ENCODE assay signal across 10 mouse cellular contexts in genomic region chr6:88416130-88416758, GRCm38 (mm10). TPM values are rescaled to one million over a fixed set of nuclear protein-coding genes. Genes with fewer than 3 reads are reported as not detected.
DNase-seq lines count a peak whose midpoint lies in the region; ATAC-seq and TF ChIP-seq lines count a peak whose summit lies in the region.
"Had no signal": no experiment of that assay in that cellular context is flagged by ENCODE, and none has a peak within 500 bp of the region (broad histone marks: within the 10 kb centered on the region; RNA-seq: fewer than 3 reads in every experiment).

No protein-coding gene starts in this region.

- peak; percentile 60 for DNase-seq in lung, postnatal 0 days (ENCODE audit: low spot score)
- DNase-seq in lung, postnatal 14 days = no peak
- DNase-seq in embryonic facial prominence, embryonic 11.5 days (ENCODE audit: low spot score) = peak; percentile 75
- DNase-seq in kidney, adult 11 months = peak; percentile 67
- DNase-seq in heart, postnatal 10 days = no peak
- DNase-seq in layer of hippocampus, adult 18-20 months (ENCODE audit: low spot score in 2 of 2) = no peak
- no peak for DNase-seq in T-cell, adult 2 months (ENCODE audit: low spot score)
- DNase-seq: heart, postnatal 4 days had no signal

- no peak overlapping the region for H3K27ac ChIP-seq in lung, postnatal 0 days (ENCODE audit: low read length)
- no peak overlapping the region for H3K27ac ChIP-seq in embryonic facial prominence, embryonic 11.5 days (replicated peaks; ENCODE audit: low read depth, low read length)
- H3K27ac ChIP-seq: limb, embryonic 15.5 days had no signal

- intact Hi-C loops in heart, postnatal 10 days (cut with DNase I) = no loop called here

- H3K27me3 ChIP-seq in lung, postnatal 0 days (replicated peaks; ENCODE audit: insufficient read depth, low read length) = no peaks in the 10 kb centered on the region
- no peaks in the 10 kb centered on the region for H3K27me3 ChIP-seq in embryonic facial prominence, embryonic 11.5 days (ENCODE audit: control insufficient read depth, insufficient read depth, low read length)
- H3K27me3 ChIP-seq: limb, embryonic 15.5 days had no signal

- peak; percentile 86 for ATAC-seq in lung, postnatal 0 days
- ATAC-seq in embryonic facial prominence, embryonic 11.5 days (replicated peaks; ENCODE audit: insufficient number of reproducible peaks, low FRiP score, low TSS enrichment, low read depth) = peak; percentile 68
- peak; percentile 91 for ATAC-seq in megakaryocyte progenitor cell, adult 5-6 weeks (replicated peaks; ENCODE audit: poor library complexity)

- no peak for TF ChIP-seq CTCF in lung, postnatal 0 days (IDR thresholded peaks at IDR 0.05)

- no peak overlapping the region for H3K4me3 ChIP-seq in lung, postnatal 0 days (ENCODE audit: low read depth, low read length)
- no peak overlapping the region for H3K4me3 ChIP-seq in embryonic facial prominence, embryonic 11.5 days (ENCODE audit: low read depth, low read length)
- H3K4me3 ChIP-seq: limb, embryonic 15.5 days had no signal

- H3K36me3 ChIP-seq in lung, postnatal 0 days (ENCODE audit: insufficient read depth, low read length) = no peaks in the 10 kb centered on the region
- no peaks in the 10 kb centered on the region for H3K36me3 ChIP-seq in embryonic facial prominence, embryonic 11.5 days (replicated peaks; ENCODE audit: control insufficient read depth, insufficient read depth, low read depth, low read length)
- H3K36me3 ChIP-seq: limb, embryonic 15.5 days had no signal

- no peaks in the 10 kb centered on the region for H3K4me1 ChIP-seq in lung, postnatal 0 days (ENCODE audit: insufficient read depth, low read depth, low read length)
- H3K4me1 ChIP-seq in embryonic facial prominence, embryonic 11.5 days (ENCODE audit: control insufficient read depth, insufficient read depth, low read length) = no peaks in the 10 kb centered on the region

- no peak overlapping the region for H3K4me2 ChIP-seq in lung, postnatal 0 days (replicated peaks; ENCODE audit: low read depth, low read length)
- no peak overlapping the region for H3K4me2 ChIP-seq in embryonic facial prominence, embryonic 11.5 days (ENCODE audit: low read depth, low read length)
- H3K4me2 ChIP-seq: limb, embryonic 15.5 days had no signal

- no peaks in the 10 kb centered on the region for H3K9me3 ChIP-seq in lung, postnatal 0 days (ENCODE audit: low read length)
- no peaks in the 10 kb centered on the region for H3K9me3 ChIP-seq in embryonic facial prominence, embryonic 11.5 days (replicated peaks; ENCODE audit: control insufficient read depth, low read length)
- H3K9me3 ChIP-seq: limb, embryonic 15.5 days had no signal

- TF ChIP-seq EP300 in lung, postnatal 0 days (IDR thresholded peaks at IDR 0.05) = no peak

- H3K9ac ChIP-seq in lung, postnatal 0 days (replicated peaks; ENCODE audit: low read depth) = no peak overlapping the region
- H3K9ac ChIP-seq in embryonic facial prominence, embryonic 11.5 days (replicated peaks; ENCODE audit: low read length) = no peak overlapping the region
- H3K9ac ChIP-seq: limb, embryonic 15.5 days had no signal

- 61% methylated on average over 7 of the region's 7 CpGs for WGBS in lung, postnatal 0 days
- WGBS in embryonic facial prominence, embryonic 11.5 days = 46% methylated on average over 7 of the region's 7 CpGs

RNA-seq across cellular contexts. Expression of gene Eefsec, which starts 30.1 kb away (rescaled TPM):
- 19.5 and 21.0 TPM in 2 replicates for polyA plus RNA-seq in lung, postnatal 0 days (2015; fragmentation: Nextera tagmentation; extraction: Ambion mirVana)
- polyA plus RNA-seq in embryonic facial prominence, embryonic 11.5 days (2014; fragmentation: Nextera tagmentation; extraction: Ambion mirVana) = 42.0 and 42.4 TPM in 2 replicates
- total RNA-seq in megakaryocyte progenitor cell, adult 5-6 weeks (2015) = 16.5 and 17.0 TPM in 2 replicates
- total RNA-seq in megakaryocyte progenitor cell, adult 5-6 weeks (2017) = 10.5 and 12.6 TPM in 2 replicates
- 10 to 100 TPM in 1 of 2 experiments, 1 to 10 TPM in 1; 9.8 to 11.2 TPM for total RNA-seq in heart, postnatal 10 days (2021)
- total RNA-seq in layer of hippocampus, adult 18-20 months (2021) = 10 to 100 TPM; 21.9 to 24.7 TPM

RNA-seq across cellular contexts. Expression of gene Ruvbl1, which starts 49.0 kb away (rescaled TPM):
- 48.5 and 49.4 TPM in 2 replicates for polyA plus RNA-seq in lung, postnatal 0 days (2015; fragmentation: Nextera tagmentation; extraction: Ambion mirVana)
- 185 and 196 TPM in 2 replicates for polyA plus RNA-seq in embryonic facial prominence, embryonic 11.5 days (2014; fragmentation: Nextera tagmentation; extraction: Ambion mirVana)
- total RNA-seq in megakaryocyte progenitor cell, adult 5-6 weeks (2015) = 87.3 and 97.4 TPM in 2 replicates
- total RNA-seq in megakaryocyte progenitor cell, adult 5-6 weeks (2017) = 195 and 222 TPM in 2 replicates
- total RNA-seq in heart, postnatal 10 days (2021) = 10 to 100 TPM; 21.3 to 23.8 TPM
- 10 to 100 TPM; 38.7 to 43.7 TPM for total RNA-seq in layer of hippocampus, adult 18-20 months (2021)

Comparison
In these comparisons a context has a peak if more than half of its experiments do, and no peak if none do; other contexts are left out.
1. DNase-seq: peak in lung, postnatal 0 days (single experiment), embryonic facial prominence, embryonic 11.5 days (single experiment) and kidney, adult 11 months (single experiment); none in lung, postnatal 14 days (single experiment), heart, postnatal 10 days (0 of 2), layer of hippocampus, adult 18-20 months (0 of 2) and T-cell, adult 2 months (single experiment).
2. Peak in every context shown above with its lines, with median percentiles within 50 percentile points of each other: ATAC-seq.